Mouse (Mus musculus): Measurements from ENCODE around the gene Gm5089.

The Gm5089 gene

GRCm38 (mm10) chr14:122416166-122416771 lies 34.6 kb downstream of the Gm5089 start:
- DNase-seq: no peak

- no peak for DNase-seq
These were observed 36.1 kb downstream of the Gm5089 start for GRCm38 (mm10) chr14:122414786-122415185.

- no peak for DNase-seq
These were observed 37.4 kb downstream of the Gm5089 start for GRCm38 (mm10) chr14:122413542-122413928.

- no peak for DNase-seq
These were observed 37.9 kb downstream of the Gm5089 start for GRCm38 (mm10) chr14:122412841-122413541.

GRCm38 (mm10) chr14:122406541-122407219 lies 44.2 kb downstream of the Gm5089 start:
- no peak for DNase-seq

GRCm38 (mm10) chr14:122405897-122406540 lies 44.9 kb downstream of the Gm5089 start:
- no peak for DNase-seq

- no peak for DNase-seq
These were observed 45.7 kb downstream of the Gm5089 start for GRCm38 (mm10) chr14:122405236-122405635.

- no peak for DNase-seq
These were observed 46.2 kb downstream of the Gm5089 start for GRCm38 (mm10) chr14:122404596-122405154.

- no peak for DNase-seq
These were observed 47.4 kb downstream of the Gm5089 start for GRCm38 (mm10) chr14:122403422-122403940.

- no peak for DNase-seq
These were observed 48.1 kb downstream of the Gm5089 start for GRCm38 (mm10) chr14:122402716-122403258.

- DNase-seq: no peak
These were observed 49.0 kb downstream of the Gm5089 start for GRCm38 (mm10) chr14:122401886-122402285.

GRCm38 (mm10) chr14:122399906-122400305 lies 51.0 kb downstream of the Gm5089 start:
- no peak for DNase-seq

GRCm38 (mm10) chr14:122398676-122399075 lies 52.2 kb downstream of the Gm5089 start:
- DNase-seq: no peak

GRCm38 (mm10) chr14:122393119-122393518 lies 57.8 kb downstream of the Gm5089 start:
- DNase-seq: no peak

- DNase-seq: no peak
These were observed 60.0 kb downstream of the Gm5089 start for GRCm38 (mm10) chr14:122390935-122391334.

GRCm38 (mm10) chr14:122389684-122390370 lies 61.1 kb downstream of the Gm5089 start:
- no peak for DNase-seq

GRCm38 (mm10) chr14:122388431-122389031 lies 62.4 kb downstream of the Gm5089 start:
- DNase-seq: no peak

- no peak for DNase-seq
These were observed 63.1 kb downstream of the Gm5089 start for GRCm38 (mm10) chr14:122387781-122388180.

- no peak for DNase-seq
These were observed 64.4 kb downstream of the Gm5089 start for GRCm38 (mm10) chr14:122386281-122387130.

GRCm38 (mm10) chr14:122385758-122386157 lies 65.2 kb downstream of the Gm5089 start:
- no peak for DNase-seq

- DNase-seq: no peak
These were observed 65.7 kb downstream of the Gm5089 start for GRCm38 (mm10) chr14:122385238-122385534.
